Mouse (Mus musculus): Measurements from ENCODE around the gene Gm9944.

DNA sequence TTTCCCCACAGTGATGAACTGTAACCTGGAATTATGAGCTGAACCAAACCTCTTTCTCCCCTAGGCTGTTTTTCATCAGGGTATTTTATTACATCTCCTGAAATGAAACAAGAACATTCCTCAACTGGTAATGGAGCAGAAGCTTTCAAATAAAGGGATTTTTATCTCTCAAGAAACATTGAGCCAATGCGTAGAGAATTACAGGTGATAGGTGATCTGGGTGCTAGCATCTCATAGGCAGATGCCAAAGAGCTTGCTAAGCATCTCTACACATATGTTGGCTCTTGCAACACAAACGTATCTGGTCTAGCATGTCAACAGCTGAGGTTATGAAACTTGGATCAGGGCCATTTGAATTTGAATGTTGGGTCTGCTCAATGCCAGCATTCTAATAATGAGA, 12.1 kb upstream of the Gm9944 start:
- TF ChIP-seq POLR2A (IDR thresholded peaks at IDR 0.05; ENCODE audit: insufficient read length, low read depth), result no peak
- TF ChIP-seq MAX (IDR thresholded peaks at IDR 0.05; ENCODE audit: low read depth), result no peak
- no peak for TF ChIP-seq REST (IDR thresholded peaks at IDR 0.05; ENCODE audit: insufficient read depth, insufficient read length)
- no peak for TF ChIP-seq USF1 (IDR thresholded peaks at IDR 0.05; ENCODE audit: low read depth)
- TF ChIP-seq TCF12 (IDR thresholded peaks at IDR 0.05; ENCODE audit: insufficient read depth, poor library complexity, severe bottlenecking), result no peak
- no peak for TF ChIP-seq CEBPB (IDR thresholded peaks at IDR 0.05; ENCODE audit: insufficient read depth, poor library complexity, severe bottlenecking)
